Mouse (Mus musculus): ENCODE measurements at regions not wholly inside any gene's neighbourhood (a gene's known extent, or its start where the extent isn't known, plus 50 kb on each side); places are given as distances from the start of the nearest gene placed in this dataset.
A peak's percentile ranks its signal among the peaks of the same experiment; 100 is the strongest.

GRCm38 (mm10) chr1:119305315-119305976 is 116.6 kb downstream of the Inhbb start:
- DNase-seq: no peak

GRCm38 (mm10) chr1:119304470-119304980 is 117.5 kb downstream of the Inhbb start:
- DNase-seq: no peak

GRCm38 (mm10) chr1:119302349-119302995 is 119.6 kb downstream of the Inhbb start:
- no peak for DNase-seq

- DNase-seq: no peak
Measured at GRCm38 (mm10) chr1:119301931-119302330, 120.1 kb downstream of the Inhbb start.

- no peak for DNase-seq
Measured at GRCm38 (mm10) chr1:119301258-119301657, 120.8 kb downstream of the Inhbb start.

- DNase-seq: no peak
Measured at GRCm38 (mm10) chr1:119299842-119300752, 122.0 kb downstream of the Inhbb start.

- DNase-seq: no peak
Measured at GRCm38 (mm10) chr1:119298696-119299230, 123.3 kb downstream of the Inhbb start.

GRCm38 (mm10) chr1:119295121-119295520 is 126.9 kb downstream of the Inhbb start:
- DNase-seq: no peak

GRCm38 (mm10) chr1:119293839-119294238 is 128.2 kb downstream of the Inhbb start:
- DNase-seq: peak; percentile 11

GRCm38 (mm10) chr1:119292216-119292615 is 129.8 kb downstream of the Inhbb start:
- DNase-seq: peak; percentile 35

GRCm38 (mm10) chr1:119290165-119290916 is 131.7 kb downstream of the Inhbb start:
- no peak for DNase-seq

GRCm38 (mm10) chr1:119289516-119290164 is 132.4 kb downstream of the Inhbb start:
- no peak for DNase-seq

- no peak for DNase-seq
Measured at GRCm38 (mm10) chr1:119282416-119282815, 139.6 kb downstream of the Inhbb start.

- no peak for DNase-seq
Measured at GRCm38 (mm10) chr1:119279261-119279660, 142.8 kb downstream of the Inhbb start.

- no peak for DNase-seq
Measured at GRCm38 (mm10) chr1:119278528-119279201, 143.4 kb downstream of the Inhbb start.

- DNase-seq: no peak
Measured at GRCm38 (mm10) chr1:119277990-119278389, 144.1 kb downstream of the Inhbb start.

GRCm38 (mm10) chr1:119266013-119266412 is 156.0 kb downstream of the Inhbb start:
- DNase-seq: no peak

- no peak for DNase-seq
Measured at GRCm38 (mm10) chr1:119265192-119265891, 156.7 kb downstream of the Inhbb start.

GRCm38 (mm10) chr1:119259455-119259854 is 162.6 kb downstream of the Inhbb start:
- DNase-seq: no peak

- peak; percentile 13 for DNase-seq
Measured at GRCm38 (mm10) chr1:119256769-119257168, 165.3 kb downstream of the Inhbb start.

All from kidney, postnatal 10 days (tissue).